Mouse (Mus musculus) hindbrain, embryonic 16.5 days (tissue): Measurements from ENCODE around the gene Mtss1l. TPM values are rescaled to one million over a fixed set of nuclear protein-coding genes. Genes with fewer than 3 reads are reported as not detected.

Experiments used
- polyA plus RNA-seq: library from polyadenylated mRNA; unstranded; fragments of >200 nt; fragmentation: Nextera tagmentation; extraction: Ambion mirVana; gene quantifications from 2 replicates; pipeline ENCODE4 v1.2.1, GENCODE M21; 2015

The Mtss1l gene
- polyA plus RNA-seq, 1 experiment from 2014 or later = 28.8 TPM

Other genes with a start within 250 kb of the Mtss1l start
- gene Vac14, start 102.9 kb upstream of the Mtss1l start, polyA plus RNA-seq = 29.9 and 31.2 TPM in 2 replicates
- gene Il34, start 84.4 kb downstream of the Mtss1l start, polyA plus RNA-seq = 7.7 and 8.8 TPM in 2 replicates
- gene Cog4, start 125.1 kb downstream of the Mtss1l start, polyA plus RNA-seq = 74.1 and 77.4 TPM in 2 replicates
- 78.4 and 92.3 TPM in 2 replicates for gene Sf3b3, start 125.3 kb downstream of the Mtss1l start, polyA plus RNA-seq
- 7.2 and 8.1 TPM in 2 replicates for gene Fuk, start 181.0 kb downstream of the Mtss1l start, polyA plus RNA-seq
- gene St3gal2, start 198.4 kb downstream of the Mtss1l start, polyA plus RNA-seq = 23.5 and 26.5 TPM in 2 replicates